Mouse (Mus musculus) bone marrow, adult 2 months (tissue): ENCODE measurements around the gene Zfp276.

Source experiments
- CTCF ChIP-seq: fragments of 200-500 bp; IDR thresholded peaks from 2 replicates; pipeline ENCODE4 v1.5.1; 2011; ENCODE audit warnings: low read length, control low read depth; ENCODE audit not compliant: control insufficient read depth, insufficient read depth
- POLR2A ChIP-seq: fragments of 200-500 bp; IDR thresholded peaks from 2 replicates; pipeline ENCODE4 v1.6.1; 2011; ENCODE audit warnings: low read depth, mild to moderate bottlenecking, control low read depth, low read length, borderline replicate concordance; ENCODE audit not compliant: control insufficient read depth

GRCm38 (mm10) chr8:123233760-123234159 is 20.2 kb upstream of the Zfp276 start:
- TF ChIP-seq POLR2A: no peak
- TF ChIP-seq CTCF: no peak
